Mouse (Mus musculus): Measurements from ENCODE around the gene Kcnn4. TPM values are rescaled to one million over a fixed set of nuclear protein-coding genes. Genes with fewer than 3 reads are reported as not detected.

Kcnn4 gene
- polyA plus RNA-seq, 2 experiments = 90.2 to 113 TPM

- DNase-seq (ENCODE audit: low read depth in 3 of 3, low spot score in 3 of 3) = no peak
- Histone ChIP-seq H3K4me2 (ENCODE audit: low read depth) (no peak overlapping the region), H3K4me3 (ENCODE audit: insufficient read depth in 1 of 2, low read depth in 2 of 2, low read length in 2 of 2) (no peak overlapping the region), H3K27me3 (ENCODE audit: control insufficient read depth, insufficient read depth, low read length) (peaks cover 2% of the 10 kb centered on the region; the same call in 1 of the 2 replicates), H3K36me3 (replicated peaks; ENCODE audit: control insufficient read depth, insufficient read depth, low read depth) (no peaks in the 10 kb centered on the region), H3K4me1 (replicated peaks; ENCODE audit: control insufficient read depth in 2 of 2, insufficient read depth in 2 of 2, low read length in 1 of 2) (no peaks in the 10 kb centered on the region), H3K27ac (no peak overlapping the region), H3K9me3 (ENCODE audit: control insufficient read depth, low read length) (no peaks in the 10 kb centered on the region), H3K9ac (replicated peaks) (no peak overlapping the region)
- WGBS (ENCODE audit: insufficient replicate concordance) = 39% methylated on average over 20 of the region's 20 CpGs
- TF ChIP-seq CTCF (IDR thresholded peaks at IDR 0.05; ENCODE audit: low read depth) (no peak), EP300 (IDR thresholded peaks at IDR 0.05; ENCODE audit: low read depth) (no peak)
- no peak for ATAC-seq (ENCODE audit: insufficient read depth)
Observed at GRCm38 (mm10) chr7:24326273-24327135, 43.6 kb upstream of the Kcnn4 start.

GRCm38 (mm10) chr7:24327281-24327975 is 42.6 kb upstream of the Kcnn4 start:
- Histone ChIP-seq H3K9me3 (ENCODE audit: control insufficient read depth, low read length) (no peaks in the 10 kb centered on the region), H3K4me3 (ENCODE audit: insufficient read depth in 1 of 2, low read depth in 2 of 2, low read length in 2 of 2) (no peak overlapping the region), H3K27ac (no peak overlapping the region), H3K4me2 (ENCODE audit: low read depth) (no peak overlapping the region), H3K9ac (replicated peaks) (no peak overlapping the region), H3K4me1 (replicated peaks; ENCODE audit: control insufficient read depth in 2 of 2, insufficient read depth in 2 of 2, low read length in 1 of 2) (no peaks in the 10 kb centered on the region), H3K36me3 (replicated peaks; ENCODE audit: control insufficient read depth, insufficient read depth, low read depth) (no peaks in the 10 kb centered on the region), H3K27me3 (ENCODE audit: control insufficient read depth, insufficient read depth, low read length) (peaks cover 2% of the 10 kb centered on the region; the same call in 1 of the 2 replicates)
- ATAC-seq (ENCODE audit: insufficient read depth) (no peak), DNase-seq (ENCODE audit: low read depth in 3 of 3, low spot score in 3 of 3) (no peak)
- WGBS (ENCODE audit: insufficient replicate concordance) = 62% methylated on average over 14 of the region's 14 CpGs
- no peak for TF ChIP-seq CTCF (IDR thresholded peaks at IDR 0.05; ENCODE audit: low read depth)
- TF ChIP-seq EP300 (IDR thresholded peaks at IDR 0.05; ENCODE audit: low read depth) = no peak

GRCm38 (mm10) chr7:24333304-24333986 is 36.6 kb upstream of the Kcnn4 start, which contains the start of gene Tescl:
Tescl (minus strand) TSS chr7:24333936.
- TF ChIP-seq CTCF (IDR thresholded peaks at IDR 0.05; ENCODE audit: low read depth) (no peak), EP300 (IDR thresholded peaks at IDR 0.05; ENCODE audit: low read depth) (no peak)
- no peak within 1 kb of the TSS for H3K4me3 ChIP-seq (ENCODE audit: insufficient read depth in 1 of 2, low read depth in 2 of 2, low read length in 2 of 2)
- H3K4me2 ChIP-seq (ENCODE audit: low read depth) = no peak within 1 kb of the TSS
- H3K9me3 ChIP-seq (ENCODE audit: control insufficient read depth, low read length) = no peaks in the 10 kb centered on the region
- no peak for DNase-seq (ENCODE audit: low read depth in 3 of 3, low spot score in 3 of 3)
- H3K27me3 ChIP-seq (ENCODE audit: control insufficient read depth, insufficient read depth, low read length) = peaks cover 11% of the 10 kb centered on the region
- 28% methylated on average over 49 of the region's 49 CpGs for WGBS (ENCODE audit: insufficient replicate concordance)
- H3K27ac ChIP-seq = no peak within 1 kb of the TSS
- no peaks in the 10 kb centered on the region for H3K36me3 ChIP-seq (replicated peaks; ENCODE audit: control insufficient read depth, insufficient read depth, low read depth)
- ATAC-seq (ENCODE audit: insufficient read depth) = no peak
- no peak within 1 kb of the TSS for H3K9ac ChIP-seq (replicated peaks)
- no peaks in the 10 kb centered on the region for H3K4me1 ChIP-seq (replicated peaks; ENCODE audit: control insufficient read depth in 2 of 2, insufficient read depth in 2 of 2, low read length in 1 of 2)

GRCm38 (mm10) chr7:24335699-24336309 is 34.3 kb upstream of the Kcnn4 start:
- H3K4me1 ChIP-seq (replicated peaks; ENCODE audit: control insufficient read depth in 2 of 2, insufficient read depth in 2 of 2, low read length in 1 of 2) = no peaks in the 10 kb centered on the region
- TF ChIP-seq CTCF (IDR thresholded peaks at IDR 0.05; ENCODE audit: low read depth) = peak; percentile 77
- TF ChIP-seq EP300 (IDR thresholded peaks at IDR 0.05; ENCODE audit: low read depth) = no peak
- 6% methylated on average over 5 of the region's 5 CpGs for WGBS (ENCODE audit: insufficient replicate concordance)
- no peak overlapping the region for H3K4me2 ChIP-seq (ENCODE audit: low read depth)
- H3K27me3 ChIP-seq (ENCODE audit: control insufficient read depth, insufficient read depth, low read length) = peaks cover 11% of the 10 kb centered on the region
- H3K27ac ChIP-seq = no peak overlapping the region
- H3K9ac ChIP-seq (replicated peaks) = no peak overlapping the region
- no peak overlapping the region for H3K4me3 ChIP-seq (ENCODE audit: insufficient read depth in 1 of 2, low read depth in 2 of 2, low read length in 2 of 2)
- no peak for ATAC-seq (ENCODE audit: insufficient read depth)
- H3K9me3 ChIP-seq (ENCODE audit: control insufficient read depth, low read length) = no peaks in the 10 kb centered on the region
- DNase-seq (ENCODE audit: low read depth in 3 of 3, low spot score in 3 of 3) = peak; percentile 38 to 49 (median 40)
- no peaks in the 10 kb centered on the region for H3K36me3 ChIP-seq (replicated peaks; ENCODE audit: control insufficient read depth, insufficient read depth, low read depth)

Measured in liver, embryonic 14.5 days (tissue).